Mouse (Mus musculus): ENCODE measurements around the gene Ssbp3. TPM values are rescaled to one million over a fixed set of nuclear protein-coding genes. Genes with fewer than 3 reads are reported as not detected.
A peak's percentile ranks its signal among the peaks of the same experiment; 100 is the strongest.

Gene Ssbp3
- 308 and 332 TPM in 2 replicates for polyA plus RNA-seq (2016; fragmentation: Nextera tagmentation; extraction: Ambion mirVana)

GRCm38 (mm10) chr4:106910201-106911172 lies at the start of gene Ssbp3:
Ssbp3 (plus strand) TSS chr4:106910701.
- under 1% methylated on average over 50 of the region's 51 CpGs for WGBS
- H3K4me3 ChIP-seq, result peak within 1 kb of the TSS; percentile 100
- H3K9ac ChIP-seq, result peak within 1 kb of the TSS; percentile 100
- peak; percentile 74 for ATAC-seq (ENCODE audit: low FRiP score, low read depth)
- H3K4me1 ChIP-seq, result peaks cover 54% of the 10 kb centered on the region
- H3K27ac ChIP-seq, result peak within 1 kb of the TSS; percentile 98
- peak within 1 kb of the TSS; percentile 97 for H3K4me2 ChIP-seq (replicated peaks)
- no peaks in the 10 kb centered on the region for H3K27me3 ChIP-seq (replicated peaks)
- peaks cover 24% of the 10 kb centered on the region for H3K36me3 ChIP-seq
- H3K9me3 ChIP-seq, result no peaks in the 10 kb centered on the region

- ATAC-seq (ENCODE audit: low FRiP score, low read depth), result no peak
- Histone ChIP-seq H3K4me3 (no peak overlapping the region), H3K4me1 (peaks cover 41% of the 10 kb centered on the region), H3K27ac (no peak overlapping the region), H3K4me2 (replicated peaks) (no peak overlapping the region), H3K36me3 (no peaks in the 10 kb centered on the region), H3K27me3 (replicated peaks) (no peaks in the 10 kb centered on the region), H3K9me3 (0 out of 2 replicates have a peak, but pooled peaks cover 4% of the 10 kb centered on the region), H3K9ac (no peak overlapping the region)
- WGBS, result 83% methylated on average over 8 of the region's 8 CpGs
These were observed 48.6 kb upstream of the Ssbp3 start for GRCm38 (mm10) chr4:106861871-106862270.

GRCm38 (mm10) chr4:106862317-106862716 lies 48.2 kb upstream of the Ssbp3 start:
- H3K36me3 ChIP-seq, result no peaks in the 10 kb centered on the region
- no peaks in the 10 kb centered on the region for H3K27me3 ChIP-seq (replicated peaks)
- H3K9ac ChIP-seq, result no peak overlapping the region
- no peak for ATAC-seq (ENCODE audit: low FRiP score, low read depth)
- H3K9me3 ChIP-seq, result no peaks in the 10 kb centered on the region
- peaks cover 45% of the 10 kb centered on the region for H3K4me1 ChIP-seq
- no peak overlapping the region for H3K4me2 ChIP-seq (replicated peaks)
- no peak overlapping the region for H3K27ac ChIP-seq
- 62% methylated on average over 7 of the region's 7 CpGs for WGBS
- H3K4me3 ChIP-seq, result no peak overlapping the region

- 43% methylated on average over 3 of the region's 3 CpGs for WGBS
- no peak overlapping the region for H3K27ac ChIP-seq
- H3K4me2 ChIP-seq (replicated peaks), result no peak overlapping the region
- H3K27me3 ChIP-seq (replicated peaks), result no peaks in the 10 kb centered on the region
- peaks cover 46% of the 10 kb centered on the region for H3K4me1 ChIP-seq
- no peak for ATAC-seq (ENCODE audit: low FRiP score, low read depth)
- no peaks in the 10 kb centered on the region for H3K36me3 ChIP-seq
- no peak overlapping the region for H3K9ac ChIP-seq
- no peak overlapping the region for H3K4me3 ChIP-seq
- no peaks in the 10 kb centered on the region for H3K9me3 ChIP-seq
These were observed 47.6 kb upstream of the Ssbp3 start for GRCm38 (mm10) chr4:106862767-106863370.

- H3K4me2 ChIP-seq (replicated peaks), result peak overlapping the region; percentile 19
- peak; percentile 64 for ATAC-seq (ENCODE audit: low FRiP score, low read depth)
- peaks cover 50% of the 10 kb centered on the region for H3K4me1 ChIP-seq
- H3K36me3 ChIP-seq, result no peaks in the 10 kb centered on the region
- H3K4me3 ChIP-seq, result no peak overlapping the region
- WGBS, result 6% methylated on average over 19 of the region's 19 CpGs
- peak overlapping the region; percentile 26; the same call in 1 of the 2 replicates for H3K9ac ChIP-seq
- peak overlapping the region; percentile 72 for H3K27ac ChIP-seq
- no peaks in the 10 kb centered on the region for H3K27me3 ChIP-seq (replicated peaks)
- H3K9me3 ChIP-seq, result no peaks in the 10 kb centered on the region
These were observed 44.9 kb upstream of the Ssbp3 start for GRCm38 (mm10) chr4:106865415-106866110.

- WGBS, result 58% methylated on average over 5 of the region's 5 CpGs
- Histone ChIP-seq H3K9me3 (no peaks in the 10 kb centered on the region), H3K27ac (peak overlapping the region; percentile 3; the same call in 1 of the 2 replicates), H3K4me1 (peaks cover 50% of the 10 kb centered on the region), H3K4me3 (no peak overlapping the region), H3K27me3 (replicated peaks) (no peaks in the 10 kb centered on the region), H3K9ac (no peak overlapping the region), H3K4me2 (replicated peaks) (0 out of 2 replicates have a peak overlapping the region, but pooled peaks have one; percentile 19), H3K36me3 (no peaks in the 10 kb centered on the region)
- ATAC-seq (ENCODE audit: low FRiP score, low read depth), result no peak
These were observed 44.1 kb upstream of the Ssbp3 start for GRCm38 (mm10) chr4:106866381-106866780.

GRCm38 (mm10) chr4:106866845-106867244 lies 43.7 kb upstream of the Ssbp3 start:
- H3K4me2 ChIP-seq (replicated peaks), result peak overlapping the region; percentile 0; the same call in 1 of the 2 replicates

GRCm38 (mm10) chr4:106868737-106869438 lies 41.6 kb upstream of the Ssbp3 start:
- Histone ChIP-seq H3K9me3 (no peaks in the 10 kb centered on the region), H3K4me2 (replicated peaks) (no peak overlapping the region), H3K4me1 (peaks cover 39% of the 10 kb centered on the region), H3K27ac (no peak overlapping the region), H3K4me3 (no peak overlapping the region), H3K36me3 (no peaks in the 10 kb centered on the region), H3K27me3 (replicated peaks) (no peaks in the 10 kb centered on the region), H3K9ac (no peak overlapping the region)
- 82% methylated on average over 12 of the region's 12 CpGs for WGBS
- no peak for ATAC-seq (ENCODE audit: low FRiP score, low read depth)

More at GRCm38 (mm10) chr4:106866845-106867244, 43.7 kb upstream of the Ssbp3 start:
- Histone ChIP-seq H3K4me3 (no peak overlapping the region), H3K9ac (no peak overlapping the region), H3K36me3 (no peaks in the 10 kb centered on the region), H3K27ac (peak overlapping the region; percentile 3; the same call in 1 of the 2 replicates), H3K4me1 (peaks cover 50% of the 10 kb centered on the region), H3K9me3 (no peaks in the 10 kb centered on the region), H3K27me3 (replicated peaks) (no peaks in the 10 kb centered on the region)
- 2% methylated on average over 7 of the region's 7 CpGs for WGBS
- ATAC-seq (ENCODE audit: low FRiP score, low read depth), result peak; percentile 75

- no peak overlapping the region for H3K9ac ChIP-seq
- H3K4me2 ChIP-seq (replicated peaks), result no peak overlapping the region
- H3K4me3 ChIP-seq, result no peak overlapping the region
- H3K9me3 ChIP-seq, result no peaks in the 10 kb centered on the region
- H3K36me3 ChIP-seq, result no peaks in the 10 kb centered on the region
- H3K4me1 ChIP-seq, result peaks cover 36% of the 10 kb centered on the region
- no peaks in the 10 kb centered on the region for H3K27me3 ChIP-seq (replicated peaks)
- H3K27ac ChIP-seq, result no peak overlapping the region
- no peak for ATAC-seq (ENCODE audit: low FRiP score, low read depth)
- WGBS, result 80% methylated on average over 3 of the region's 3 CpGs
These were observed 41.0 kb upstream of the Ssbp3 start for GRCm38 (mm10) chr4:106869539-106869951.

- H3K27ac ChIP-seq, result no peak overlapping the region
These were observed 39.9 kb upstream of the Ssbp3 start for GRCm38 (mm10) chr4:106870556-106870955.

GRCm38 (mm10) chr4:106874501-106874900 lies 36.0 kb upstream of the Ssbp3 start:
- no peak for ATAC-seq (ENCODE audit: low FRiP score, low read depth)
- H3K36me3 ChIP-seq, result no peaks in the 10 kb centered on the region
- 87% methylated on average over 7 of the region's 7 CpGs for WGBS
- no peak overlapping the region for H3K27ac ChIP-seq
- H3K9me3 ChIP-seq, result no peaks in the 10 kb centered on the region
- no peak overlapping the region for H3K9ac ChIP-seq
- H3K4me3 ChIP-seq, result no peak overlapping the region
- no peak overlapping the region for H3K4me2 ChIP-seq (replicated peaks)
- H3K27me3 ChIP-seq (replicated peaks), result no peaks in the 10 kb centered on the region
- 0 out of 2 replicates have a peak, but pooled peaks cover 2% of the 10 kb centered on the region for H3K4me1 ChIP-seq

More at GRCm38 (mm10) chr4:106870556-106870955, 39.9 kb upstream of the Ssbp3 start:
- Histone ChIP-seq H3K27me3 (replicated peaks) (no peaks in the 10 kb centered on the region), H3K9ac (no peak overlapping the region), H3K4me1 (peaks cover 26% of the 10 kb centered on the region), H3K4me2 (replicated peaks) (no peak overlapping the region), H3K4me3 (no peak overlapping the region), H3K9me3 (no peaks in the 10 kb centered on the region), H3K36me3 (no peaks in the 10 kb centered on the region)
- no peak for ATAC-seq (ENCODE audit: low FRiP score, low read depth)
- 85% methylated on average over 2 of the region's 2 CpGs for WGBS
